Mouse (Mus musculus) heart, postnatal 14 days (tissue): ENCODE measurements at regions not wholly inside any gene's neighbourhood (a gene's known extent, or its start where the extent isn't known, plus 50 kb on each side); places are given as distances from the start of the nearest gene placed in this dataset.
"Not testable (repeated sequence)": the region's sequence is repeated elsewhere in the genome, so short reads cannot be mapped to it uniquely, and the experiment has no call there.

Experiments used
- DNase-seq, 2 experiments: peaks; one replicate each; pipeline ENCODE4 v3.0.0; 2021 to 2022
- intact Hi-C: fragments of 180-260 bp; cut with DNase I; formaldehyde crosslinking; loops from one replicate; pipeline ENCODE4 v1.15.1; 2025

DNA sequence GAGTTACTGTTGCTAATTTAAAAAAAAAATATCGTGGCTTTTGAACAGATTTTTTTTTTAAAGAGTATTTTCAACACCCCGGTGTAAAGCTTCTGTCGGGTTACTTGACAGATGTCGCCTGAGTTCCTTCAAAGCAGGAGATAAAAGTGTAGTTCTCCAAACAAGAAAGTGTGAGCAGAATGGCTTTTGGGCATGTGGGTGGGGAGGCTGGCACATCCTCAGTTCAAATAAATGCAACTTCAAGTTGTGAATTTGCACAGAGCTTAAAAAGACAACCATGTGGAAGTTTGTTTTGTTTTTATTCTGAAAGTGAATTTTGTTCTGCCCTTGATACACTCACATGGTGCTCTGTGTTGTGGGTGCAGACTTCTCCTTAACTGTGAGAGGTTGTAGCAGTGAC lies 612.9 kb downstream of the Anxa1 start:
- intact Hi-C loops = no loop called here

DNA sequence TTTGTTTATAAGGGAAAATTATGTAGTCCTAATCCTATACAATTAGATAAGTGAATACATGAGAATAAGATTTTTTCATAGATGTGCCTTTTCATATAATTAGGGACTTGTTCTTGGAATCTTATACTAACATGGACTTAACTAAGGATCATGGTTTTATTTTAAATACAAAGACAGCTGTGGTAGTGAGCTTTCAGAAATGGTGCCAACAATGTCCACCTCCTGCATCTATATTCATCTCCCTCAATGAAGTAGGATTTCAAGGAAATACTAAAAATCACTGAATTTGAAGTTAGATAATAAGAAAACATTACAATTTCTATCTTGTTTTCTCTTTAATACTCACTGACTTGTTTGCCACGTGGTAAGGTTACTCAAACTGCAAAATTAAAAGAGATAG lies 619.8 kb downstream of the Anxa1 start:
- intact Hi-C loops = no loop called here
- DNase-seq = no peak

More for the DNA sequence above, 612.9 kb downstream of the Anxa1 start:
- DNase-seq = no peak

DNA sequence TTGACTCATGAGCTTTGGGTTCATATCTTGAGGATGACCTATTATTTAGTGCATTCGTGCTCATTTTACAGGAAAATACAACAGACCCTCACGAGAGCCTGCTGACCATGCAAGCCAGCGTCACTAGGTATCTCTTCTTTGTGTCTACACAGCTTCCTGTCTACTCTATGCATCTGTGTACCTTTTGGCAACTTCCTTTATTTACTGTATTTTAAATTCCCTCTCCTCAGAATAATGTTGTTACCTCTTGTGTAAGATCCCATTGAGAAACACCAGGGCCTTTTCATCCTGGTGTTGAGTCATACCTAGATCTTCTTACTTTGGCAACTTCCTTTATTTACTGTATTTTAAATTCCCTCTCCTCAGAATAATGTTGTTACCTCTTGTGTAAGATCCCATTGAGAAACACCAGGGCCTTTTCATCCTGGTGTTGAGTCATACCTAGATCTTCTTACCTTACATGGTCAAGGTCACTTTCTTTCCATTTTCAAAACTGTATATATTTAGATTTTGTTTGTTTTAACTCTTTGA lies 639.1 kb upstream of the Rorb start:
- intact Hi-C loops, DNase-seq: not testable (repeated sequence)

DNA sequence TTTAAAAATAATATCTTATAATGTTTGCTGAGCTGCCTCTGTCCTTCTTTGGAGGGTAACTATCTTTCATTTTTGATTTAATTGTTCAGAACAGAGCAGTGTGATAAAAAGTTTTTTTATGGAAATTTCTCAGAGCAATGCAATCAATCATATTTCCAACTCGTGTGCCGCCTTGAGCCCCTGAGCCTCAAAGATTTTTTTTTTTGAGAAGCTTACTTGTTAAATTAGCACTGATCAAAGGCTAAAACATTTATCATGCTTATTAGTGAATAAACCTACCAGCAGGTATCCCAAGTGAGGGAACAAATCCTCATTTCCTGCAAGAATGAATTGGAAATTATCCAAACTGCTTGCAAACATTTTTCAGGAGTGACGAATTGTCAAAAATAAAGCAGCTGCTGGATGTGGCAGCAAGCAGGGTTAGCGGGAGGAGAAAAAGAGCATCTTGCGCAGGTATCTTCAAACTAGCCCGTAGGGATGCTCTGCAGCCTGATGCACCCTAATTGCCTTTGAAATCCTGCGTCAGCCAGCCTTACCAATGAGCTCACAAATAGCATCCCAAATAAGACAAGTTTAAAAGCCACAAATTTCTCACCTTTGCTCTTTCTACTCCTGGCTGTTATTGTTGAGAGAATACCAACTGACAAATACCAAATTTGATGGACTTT lies 637.0 kb upstream of the Rorb start:
- intact Hi-C loops = no loop called here
- no peak for DNase-seq

DNA sequence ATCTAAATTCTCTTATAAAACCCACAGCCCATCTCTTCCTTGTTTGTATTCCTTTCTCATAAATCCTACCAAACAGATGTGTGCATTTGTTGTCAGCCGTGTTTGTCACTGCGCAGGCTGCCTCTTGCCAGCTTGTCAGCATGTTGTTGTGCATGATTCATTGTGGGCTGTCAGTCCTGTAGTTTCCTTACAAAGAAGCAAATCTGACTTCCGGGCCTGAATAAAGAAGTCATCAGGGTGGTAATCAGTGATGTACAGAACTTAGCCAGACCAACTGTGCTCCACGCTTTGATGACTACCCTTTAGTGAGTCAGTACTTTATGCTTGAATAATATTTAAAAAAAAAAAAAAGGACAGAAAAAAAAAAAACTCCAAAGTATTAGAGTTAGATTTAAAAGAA lies 608.9 kb upstream of the Rorb start:
- DNase-seq = no peak
- intact Hi-C loops = no loop called here
